Mouse (Mus musculus): ENCODE results near the gene Pear1.
A peak's percentile ranks its signal among the peaks of the same experiment; 100 is the strongest.
"Not testable (repeated sequence)": the region's sequence is repeated elsewhere in the genome, so short reads cannot be mapped to it uniquely, and the experiment has no call there.

Pear1 gene

GRCm38 (mm10) chr3:87824206-87824605 is at the start of gene Pear1:
Gene Pear1, minus strand, starts transcription at chr3:87824306.
- DNase-seq (ENCODE audit: low read depth), result not testable (repeated sequence)

- DNase-seq (ENCODE audit: low read depth), result not testable (repeated sequence)
Measured at GRCm38 (mm10) chr3:87864111-87864510, 40.0 kb upstream of the Pear1 start.

- DNase-seq (ENCODE audit: low read depth), result peak; percentile 46
Measured at GRCm38 (mm10) chr3:87859813-87860212, 35.7 kb upstream of the Pear1 start.

- no peak for DNase-seq (ENCODE audit: low read depth)
Measured at GRCm38 (mm10) chr3:87857666-87858065, 33.6 kb upstream of the Pear1 start.

- no peak for DNase-seq (ENCODE audit: low read depth)
Measured at GRCm38 (mm10) chr3:87855936-87856335, 31.8 kb upstream of the Pear1 start.

GRCm38 (mm10) chr3:87854795-87855568 is 30.9 kb upstream of the Pear1 start:
- DNase-seq (ENCODE audit: low read depth), result no peak

- DNase-seq (ENCODE audit: low read depth), result no peak
Measured at GRCm38 (mm10) chr3:87849117-87849516, 25.0 kb upstream of the Pear1 start.

GRCm38 (mm10) chr3:87847680-87848079 is 23.6 kb upstream of the Pear1 start:
- no peak for DNase-seq (ENCODE audit: low read depth)

GRCm38 (mm10) chr3:87846650-87847110 is 22.6 kb upstream of the Pear1 start, which contains the start of gene Sh2d2a:
Gene Sh2d2a, plus strand, starts transcription at chr3:87846755.
- DNase-seq (ENCODE audit: low read depth), result no peak

- DNase-seq (ENCODE audit: low read depth), result no peak
Measured at GRCm38 (mm10) chr3:87846186-87846585, 22.1 kb upstream of the Pear1 start.

GRCm38 (mm10) chr3:87844981-87845380 is 20.9 kb upstream of the Pear1 start:
- DNase-seq (ENCODE audit: low read depth), result no peak

- no peak for DNase-seq (ENCODE audit: low read depth)
Measured at GRCm38 (mm10) chr3:87840858-87841257, 16.8 kb upstream of the Pear1 start.

- DNase-seq (ENCODE audit: low read depth), result peak; percentile 44
Measured at GRCm38 (mm10) chr3:87838622-87839021, 14.5 kb upstream of the Pear1 start.

GRCm38 (mm10) chr3:87833482-87833881 is 9.4 kb upstream of the Pear1 start:
- no peak for DNase-seq (ENCODE audit: low read depth)

- no peak for DNase-seq (ENCODE audit: low read depth)
Measured at GRCm38 (mm10) chr3:87832109-87832859, 8.2 kb upstream of the Pear1 start.

- DNase-seq (ENCODE audit: low read depth), result peak; percentile 10
Measured at GRCm38 (mm10) chr3:87829025-87829424, 4.9 kb upstream of the Pear1 start.

GRCm38 (mm10) chr3:87828435-87828834 is 4.3 kb upstream of the Pear1 start:
- no peak for DNase-seq (ENCODE audit: low read depth)

- no peak for DNase-seq (ENCODE audit: low read depth)
Measured at GRCm38 (mm10) chr3:87818226-87818625, 5.9 kb downstream of the Pear1 start.

- DNase-seq (ENCODE audit: low read depth), result peak; percentile 71
Measured at GRCm38 (mm10) chr3:87816646-87817093, 7.4 kb downstream of the Pear1 start.

GRCm38 (mm10) chr3:87816166-87816565 is 7.9 kb downstream of the Pear1 start:
- no peak for DNase-seq (ENCODE audit: low read depth)

GRCm38 (mm10) chr3:87812873-87813272 is 11.2 kb downstream of the Pear1 start:
- no peak for DNase-seq (ENCODE audit: low read depth)

GRCm38 (mm10) chr3:87812413-87812812 is 11.7 kb downstream of the Pear1 start:
- no peak for DNase-seq (ENCODE audit: low read depth)

GRCm38 (mm10) chr3:87811297-87811696 is 12.8 kb downstream of the Pear1 start:
- no peak for DNase-seq (ENCODE audit: low read depth)

Data from c-Kit-positive CD71-positive TER-119-negative erythroid progenitor cells, embryonic 14.5 days (primary cell).